Mouse (Mus musculus) right cerebral cortex, adult 2 months (tissue): ENCODE results near the gene Arhgap45.

ENCODE experiments used
- DNase-seq, 2 experiments: peaks; one replicate each; pipeline ENCODE4 v3.0.0; 2021 to 2022; ENCODE audit warnings: low spot score in 2 of 2

Arhgap45 gene

DNA sequence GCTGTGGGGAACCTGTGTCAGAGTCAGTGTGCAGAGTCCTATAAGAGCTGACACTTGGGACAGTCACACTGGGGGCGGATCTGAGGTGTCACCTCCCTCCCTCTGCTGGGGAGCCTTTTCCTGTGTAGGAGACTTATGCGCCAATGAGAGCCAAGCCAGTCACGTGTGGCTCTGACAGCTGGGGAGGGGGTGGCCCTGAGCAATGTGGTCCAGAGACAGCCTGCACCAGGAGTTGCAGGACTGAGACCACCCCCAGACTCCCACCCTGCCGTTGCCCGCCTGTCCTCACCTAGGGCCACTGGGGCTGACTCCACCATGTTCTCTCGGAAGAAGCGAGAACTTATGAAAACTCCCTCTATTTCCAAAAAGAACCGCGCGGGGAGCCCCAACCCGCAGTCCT is at the start of gene Arhgap45:
Gene Arhgap45, plus strand, starts transcription at position 143 of the 400 bp plus-strand sequence.
- no peak for DNase-seq

DNA sequence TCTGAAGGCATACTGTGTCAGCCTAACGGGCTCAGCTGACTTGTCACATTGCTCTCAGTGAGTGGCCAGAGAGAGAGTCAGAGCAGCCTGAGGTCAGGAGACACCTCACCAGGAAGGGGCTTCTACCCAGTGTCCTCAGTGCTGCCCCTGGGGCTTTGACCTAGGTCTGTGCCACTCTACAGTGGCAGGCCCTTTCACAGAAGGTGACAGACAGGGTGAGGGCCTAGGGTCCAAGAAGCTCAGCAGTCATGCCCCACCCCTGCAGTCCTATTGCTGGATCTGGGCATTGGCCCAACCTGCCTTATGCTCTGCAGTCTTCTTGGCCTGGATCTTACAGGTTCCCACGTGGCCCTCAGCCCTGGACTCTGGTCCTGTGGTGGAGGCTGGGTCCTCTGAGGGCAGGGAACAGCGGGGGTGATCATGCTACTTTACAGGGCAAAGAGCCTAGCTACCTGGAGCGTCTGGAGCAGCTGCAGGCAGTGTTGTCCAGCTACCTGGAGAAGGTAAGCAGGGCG is 49.5 kb upstream of the Arhgap45 start:
- DNase-seq: no peak

- no peak for DNase-seq
Observed at GRCm38 (mm10) chr10:79968181-79968580, 48.3 kb upstream of the Arhgap45 start.

DNA sequence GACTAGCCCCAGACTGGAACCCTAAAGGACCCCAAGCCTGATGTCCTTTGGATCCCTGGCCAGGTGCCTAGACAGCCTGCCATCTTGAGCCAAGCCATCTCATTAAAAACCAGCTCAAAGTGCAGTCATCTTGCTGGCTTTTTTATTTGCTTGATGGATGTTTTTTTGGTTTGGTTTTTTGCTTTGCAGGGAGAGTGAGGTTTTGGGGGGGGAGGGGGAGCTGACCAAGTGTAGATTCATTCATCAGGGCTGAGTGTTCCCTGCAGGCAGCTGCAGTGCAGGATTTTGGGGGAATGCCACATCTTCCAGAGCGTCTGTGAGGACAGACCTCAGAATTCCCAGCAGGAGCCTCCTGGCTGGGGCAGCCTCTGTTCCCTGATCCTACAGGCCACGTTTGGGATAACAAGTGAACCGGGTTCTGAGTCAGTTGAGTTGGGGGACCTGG is 47.3 kb upstream of the Arhgap45 start:
- DNase-seq: no peak

DNA sequence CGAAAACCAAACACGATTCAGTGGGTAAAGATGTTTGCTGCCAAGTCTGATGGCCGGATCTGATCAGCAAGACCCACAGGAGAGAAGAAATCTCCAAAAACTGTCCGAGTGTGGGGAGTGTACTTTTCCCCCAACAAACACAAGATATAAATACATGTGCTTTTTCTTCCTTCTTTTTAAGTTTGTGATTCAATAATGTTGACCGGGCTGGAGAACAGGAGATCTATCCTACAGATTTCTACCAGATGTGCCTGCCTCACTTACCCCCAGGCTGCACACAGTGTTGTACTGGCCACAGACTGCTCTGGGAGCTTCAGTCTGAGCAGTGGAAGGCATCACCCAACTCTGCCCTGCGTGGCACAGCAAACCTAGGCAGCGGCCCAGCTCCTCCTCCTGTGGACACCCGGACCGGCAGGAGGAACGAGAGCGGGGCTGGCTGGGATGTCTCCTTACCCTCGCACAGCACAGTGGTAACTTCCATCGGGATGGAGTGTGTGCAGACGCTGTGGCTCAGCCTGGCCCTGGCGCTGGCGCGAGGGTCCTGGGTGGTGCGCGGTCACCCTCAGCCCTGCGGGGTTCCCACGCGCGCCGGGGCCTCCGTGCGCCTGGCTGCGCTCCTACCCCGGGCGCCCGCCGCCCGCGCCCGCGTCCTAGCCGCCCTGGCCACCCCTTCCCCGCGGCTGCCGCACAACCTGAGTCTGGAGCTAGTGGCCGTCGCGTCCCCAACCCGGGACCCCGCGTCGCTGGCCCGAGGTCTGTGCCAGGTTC is 45.9 kb upstream of the Arhgap45 start, which contains the start of gene Grin3b:
Gene Grin3b, plus strand, starts transcription at position 301 of the 768 bp plus-strand sequence.
- no peak for DNase-seq

- DNase-seq: no peak
Observed at GRCm38 (mm10) chr10:79971183-79971497, 45.3 kb upstream of the Arhgap45 start.

DNA sequence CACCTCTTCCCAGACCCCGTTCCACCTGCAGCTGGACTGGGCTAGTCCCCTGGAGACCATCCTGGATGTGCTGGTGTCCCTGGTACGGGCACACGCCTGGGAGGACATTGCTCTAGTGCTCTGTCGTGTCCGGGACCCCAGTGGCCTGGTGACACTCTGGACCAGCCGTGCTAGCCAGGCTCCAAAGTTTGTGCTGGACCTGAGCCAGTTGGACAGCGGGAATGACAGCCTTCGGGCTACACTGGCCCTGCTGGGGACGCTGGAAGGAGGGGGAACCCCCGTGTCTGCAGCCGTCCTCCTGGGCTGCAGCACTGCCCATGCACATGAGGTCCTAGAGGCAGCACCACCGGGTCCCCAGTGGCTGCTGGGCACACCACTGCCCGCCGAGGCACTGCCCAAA is 43.6 kb upstream of the Arhgap45 start:
- DNase-seq: no peak

GRCm38 (mm10) chr10:79974087-79974486 is 42.4 kb upstream of the Arhgap45 start:
- no peak for DNase-seq

DNA sequence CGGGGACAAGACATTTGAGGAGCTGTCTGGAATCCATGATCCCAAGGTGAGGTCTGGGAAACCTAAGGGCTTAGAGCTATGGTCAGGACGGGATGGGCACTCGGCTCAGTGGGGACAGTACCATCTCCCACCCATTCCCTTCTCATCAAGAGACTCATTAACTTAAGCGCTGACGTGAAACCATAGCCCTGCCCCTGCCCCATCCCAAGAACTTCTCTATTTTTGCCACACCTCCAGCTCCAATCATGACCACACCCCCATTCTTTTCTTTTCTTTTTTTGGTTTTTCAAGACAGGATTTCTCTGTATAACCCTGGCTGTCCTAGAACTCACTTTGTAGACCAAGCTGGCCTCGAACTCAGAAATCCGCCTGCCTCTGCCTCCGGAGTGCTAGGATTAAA is 41.8 kb upstream of the Arhgap45 start:
- no peak for DNase-seq

- no peak for DNase-seq
Observed at GRCm38 (mm10) chr10:79976071-79976721, 40.3 kb upstream of the Arhgap45 start.

DNA sequence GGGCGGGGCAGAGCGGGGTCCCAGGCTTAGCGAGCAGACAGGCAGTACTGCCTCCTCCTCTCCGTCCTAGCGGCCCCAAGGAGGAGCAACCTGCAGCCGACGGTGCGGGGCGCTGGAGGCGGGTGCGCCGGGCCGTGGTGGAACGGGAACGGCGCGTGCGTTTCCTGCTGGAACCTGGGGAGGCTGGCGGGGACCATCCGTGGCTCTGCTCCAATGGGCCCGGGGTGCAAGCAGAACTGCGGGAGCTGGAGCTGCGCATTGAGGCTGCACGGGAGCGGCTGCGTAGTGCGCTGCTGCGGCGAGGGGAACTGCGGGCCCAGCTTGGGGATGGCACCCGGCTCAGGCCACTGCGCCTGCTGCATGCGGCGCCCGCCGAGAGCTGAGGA is 39.7 kb upstream of the Arhgap45 start:
- DNase-seq: no peak

GRCm38 (mm10) chr10:79977324-79977723 is 39.1 kb upstream of the Arhgap45 start:
- no peak for DNase-seq

- DNase-seq: no peak
Observed at GRCm38 (mm10) chr10:79978061-79978460, 38.4 kb upstream of the Arhgap45 start.

DNA sequence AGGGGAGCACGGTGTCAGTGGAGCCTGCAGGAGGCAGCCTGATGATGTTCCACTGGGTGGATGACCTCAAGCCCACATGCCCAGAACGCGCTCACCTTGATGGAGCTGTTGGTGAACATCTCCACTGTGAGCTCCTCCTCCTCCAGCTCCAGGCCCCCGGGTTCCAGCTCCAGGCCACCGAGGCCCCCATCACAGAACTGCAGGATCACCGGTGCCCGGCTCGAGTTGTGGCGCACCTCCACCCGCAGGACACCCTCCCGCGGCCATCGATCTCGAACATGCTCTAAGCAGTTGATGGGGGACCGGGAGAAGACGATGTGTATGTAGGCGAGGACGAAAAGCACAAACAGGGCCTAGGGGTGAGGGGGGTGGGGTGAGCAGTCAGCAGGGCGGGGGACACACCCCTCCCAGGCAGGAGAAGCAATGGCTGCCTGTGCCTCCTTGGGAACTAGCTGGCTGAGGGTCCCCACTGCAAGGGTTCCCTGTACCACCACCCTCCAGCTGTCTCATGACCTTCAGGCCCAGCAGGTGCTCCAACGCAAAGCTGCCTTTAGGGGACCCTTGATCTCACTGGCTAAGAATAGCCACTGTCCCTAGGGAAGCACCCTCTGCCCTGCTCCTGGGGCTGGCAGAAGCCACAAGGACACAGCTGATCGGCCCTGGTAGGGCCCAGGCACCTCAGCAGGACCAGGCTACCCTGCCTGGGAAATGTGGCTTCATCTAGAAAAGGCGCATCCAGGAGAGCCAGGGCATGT is 36.9 kb upstream of the Arhgap45 start:
- no peak for DNase-seq

DNA sequence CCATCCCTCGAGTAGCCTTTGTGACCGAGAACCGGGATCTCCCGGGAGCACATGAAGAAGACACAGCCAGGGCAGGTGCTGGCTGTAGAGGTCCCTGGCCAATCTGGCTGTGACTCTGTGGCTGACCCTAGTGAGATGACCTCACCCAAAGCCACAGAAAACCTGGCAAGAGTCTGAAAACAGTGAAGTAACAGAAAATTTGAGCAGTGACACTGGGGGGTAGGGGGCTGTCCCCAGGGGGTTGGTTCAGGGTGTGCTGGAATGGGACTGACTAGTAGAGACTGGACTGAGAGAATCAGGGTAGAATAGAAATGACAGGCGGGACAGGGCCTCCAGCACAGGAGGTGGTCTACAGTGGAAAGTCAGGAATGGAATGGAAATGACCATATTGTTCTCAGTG is 33.2 kb upstream of the Arhgap45 start:
- no peak for DNase-seq

DNA sequence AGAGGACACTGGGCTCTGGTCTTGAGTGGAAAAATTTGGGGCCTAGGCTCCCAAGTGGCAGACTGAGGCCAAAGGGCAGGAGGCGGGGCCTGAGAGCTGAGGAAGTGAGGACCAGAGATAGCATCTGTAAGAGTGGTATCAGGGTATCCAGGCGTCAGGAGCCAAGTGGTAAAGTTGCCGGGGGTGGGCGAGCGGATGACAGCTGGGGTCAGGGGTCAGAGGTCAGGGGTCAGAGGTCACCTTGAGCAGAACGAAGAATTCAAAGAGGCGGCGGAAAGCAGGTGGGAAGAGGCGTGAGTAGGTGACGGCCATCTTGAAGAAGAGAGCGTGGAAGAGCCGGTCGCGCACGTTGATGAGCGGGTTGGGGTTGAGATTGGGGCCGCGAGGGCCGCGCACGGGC is 32.8 kb upstream of the Arhgap45 start:
- peak; percentile 50 to 63 for DNase-seq

- DNase-seq: peak; percentile 78 to 87
Observed at GRCm38 (mm10) chr10:79984195-79984816, 32.1 kb upstream of the Arhgap45 start, which contains the start of gene Tmem259. Tmem259 (minus strand) TSS chr10:79984330.

GRCm38 (mm10) chr10:79984871-79985270 is 31.6 kb upstream of the Arhgap45 start:
- peak; percentile 93 to 99 for DNase-seq

DNA sequence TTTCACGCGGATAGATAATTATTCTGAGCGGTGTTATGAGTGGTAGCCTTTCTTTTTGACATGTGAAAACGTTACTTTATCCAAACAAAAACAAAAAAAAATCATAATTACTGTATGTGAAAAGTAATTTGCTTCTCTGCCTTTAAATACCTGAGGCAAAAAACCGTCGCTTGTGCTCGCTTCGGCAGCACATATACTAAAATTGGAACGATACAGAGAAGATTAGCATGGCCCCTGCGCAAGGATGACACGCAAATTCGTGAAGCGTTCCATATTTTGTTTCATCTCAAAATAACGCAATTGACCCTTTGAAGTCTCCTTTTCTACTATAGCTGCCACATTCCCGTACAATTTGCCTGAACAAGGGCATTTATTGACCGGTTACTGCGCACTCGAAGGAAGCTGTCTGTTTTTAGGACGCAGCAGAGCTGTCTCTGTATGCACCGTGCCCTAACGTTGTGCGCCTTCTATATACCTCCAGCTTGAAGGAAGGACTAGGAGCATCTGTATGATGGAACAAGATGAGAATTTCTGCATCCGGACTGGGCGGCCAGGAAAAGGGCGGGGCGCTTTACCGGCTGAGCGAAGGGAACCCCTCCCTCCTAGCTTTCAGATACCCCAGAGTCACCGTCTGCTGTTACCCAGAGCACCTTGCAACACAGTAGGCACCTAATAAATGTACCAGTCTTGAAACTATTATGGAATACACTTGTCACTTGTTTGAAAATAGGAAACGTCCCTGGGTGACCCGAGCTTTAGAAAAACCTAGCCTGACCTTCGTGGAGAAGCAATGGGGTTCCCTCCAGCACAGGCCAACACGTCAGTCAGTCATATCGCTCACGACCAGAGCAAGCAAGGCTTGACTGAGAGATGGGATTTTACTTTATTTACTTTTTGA is 30.9 kb upstream of the Arhgap45 start:
- peak; percentile 67 to 82 for DNase-seq

- no peak for DNase-seq
Observed at GRCm38 (mm10) chr10:79986232-79986878, 30.1 kb upstream of the Arhgap45 start.
